Mouse (Mus musculus): ENCODE data around the gene Rfx7. TPM values are rescaled to one million over a fixed set of nuclear protein-coding genes. Genes with fewer than 3 reads are reported as not detected.

Gene Rfx7
- total and polyA plus RNA-seq, 3 experiments, result 29.2 to 145 (median 31.4) TPM

- ATAC-seq (ENCODE audit: extremely low read depth, insufficient number of reproducible peaks, low FRiP score, poor library complexity, severe bottlenecking) (no peak), DNase-seq (ENCODE audit: low spot score) (no peak)
- Histone ChIP-seq H3K36me3 (replicated peaks) (peaks cover 3% of the 10 kb centered on the region), H3K4me1 (ENCODE audit: insufficient read depth, low read depth, low read length) (peaks cover 29% of the 10 kb centered on the region), H3K9me3 (replicated peaks) (no peaks in the 10 kb centered on the region), H3K4me3 (ENCODE audit: low read depth, low read length) (no peak overlapping the region), H3K27me3 (ENCODE audit: insufficient read depth, low read length) (no peaks in the 10 kb centered on the region)
- TF ChIP-seq GATA1 (IDR thresholded peaks at IDR 0.05; ENCODE audit: borderline replicate concordance, low read length) (no peak), GATA2 (IDR thresholded peaks at IDR 0.05; ENCODE audit: borderline replicate concordance, low read depth, low read length) (no peak), CTCF (IDR thresholded peaks at IDR 0.05; ENCODE audit: low read depth, low read length) (no peak), POLR2AphosphoS5 (IDR thresholded peaks at IDR 0.05; ENCODE audit: insufficient replicate concordance, low read depth, low read length) (no peak), TAL1 (conservative IDR thresholded peaks at IDR 0.05; ENCODE audit: low read depth, low read length) (no peak)
Measured at GRCm38 (mm10) chr9:72493984-72494685, 37.9 kb upstream of the Rfx7 start.

DNA sequence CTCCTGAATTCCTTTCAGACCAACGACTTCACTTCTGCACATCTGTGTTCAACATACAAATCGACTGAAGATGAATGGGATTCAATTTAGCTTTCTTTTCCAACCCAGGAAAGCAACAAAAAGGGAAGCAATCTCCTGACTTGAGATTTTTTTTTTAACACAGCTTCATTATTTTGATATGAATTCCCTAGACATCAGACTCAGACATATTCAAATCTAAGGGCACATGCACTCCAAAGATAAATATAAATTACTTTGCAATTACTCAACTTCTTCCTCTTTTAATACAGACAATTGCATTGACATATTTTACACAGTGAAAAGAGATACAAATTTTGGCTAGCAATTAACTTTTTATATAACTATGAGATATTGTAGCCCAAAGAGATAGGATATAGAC, 35.3 kb upstream of the Rfx7 start:
- Histone ChIP-seq H3K36me3 (replicated peaks) (no peaks in the 10 kb centered on the region), H3K4me3 (ENCODE audit: low read depth, low read length) (no peak overlapping the region), H3K27me3 (ENCODE audit: insufficient read depth, low read length) (no peaks in the 10 kb centered on the region), H3K4me1 (ENCODE audit: insufficient read depth, low read depth, low read length) (peaks cover 12% of the 10 kb centered on the region), H3K9me3 (replicated peaks) (no peaks in the 10 kb centered on the region)
- ATAC-seq (ENCODE audit: extremely low read depth, insufficient number of reproducible peaks, low FRiP score, poor library complexity, severe bottlenecking) (no peak), DNase-seq (ENCODE audit: low spot score) (no peak)
- TF ChIP-seq CTCF (IDR thresholded peaks at IDR 0.05; ENCODE audit: low read depth, low read length) (no peak), POLR2AphosphoS5 (IDR thresholded peaks at IDR 0.05; ENCODE audit: insufficient replicate concordance, low read depth, low read length) (no peak), GATA1 (IDR thresholded peaks at IDR 0.05; ENCODE audit: borderline replicate concordance, low read length) (no peak), TAL1 (conservative IDR thresholded peaks at IDR 0.05; ENCODE audit: low read depth, low read length) (no peak), GATA2 (IDR thresholded peaks at IDR 0.05; ENCODE audit: borderline replicate concordance, low read depth, low read length) (no peak)

DNA sequence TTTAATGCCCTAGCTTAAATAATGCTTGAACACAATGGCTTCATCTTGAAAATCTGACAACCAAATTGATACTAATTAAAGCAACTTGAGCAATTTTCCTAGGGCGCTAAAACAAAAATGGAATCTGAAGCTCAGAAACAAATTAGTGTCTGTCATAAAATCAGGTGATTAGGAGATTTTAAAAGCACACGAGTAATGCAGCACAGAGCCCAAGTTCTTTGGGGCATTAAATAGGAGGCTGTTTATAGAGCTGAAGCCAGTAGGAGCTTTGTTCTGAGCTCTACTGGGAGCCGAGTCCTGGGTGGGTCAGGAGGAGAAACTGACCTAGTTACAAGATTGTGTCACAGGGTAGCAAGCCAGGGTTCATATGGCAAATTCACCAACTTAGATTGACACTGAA, 34.9 kb upstream of the Rfx7 start:
- TF ChIP-seq TAL1 (conservative IDR thresholded peaks at IDR 0.05; ENCODE audit: low read depth, low read length) (no peak), GATA1 (IDR thresholded peaks at IDR 0.05; ENCODE audit: borderline replicate concordance, low read length) (no peak), CTCF (IDR thresholded peaks at IDR 0.05; ENCODE audit: low read depth, low read length) (no peak), GATA2 (IDR thresholded peaks at IDR 0.05; ENCODE audit: borderline replicate concordance, low read depth, low read length) (no peak), POLR2AphosphoS5 (IDR thresholded peaks at IDR 0.05; ENCODE audit: insufficient replicate concordance, low read depth, low read length) (no peak)
- H3K4me3 ChIP-seq (ENCODE audit: low read depth, low read length), result no peak overlapping the region
- no peak for ATAC-seq (ENCODE audit: extremely low read depth, insufficient number of reproducible peaks, low FRiP score, poor library complexity, severe bottlenecking)
- DNase-seq (ENCODE audit: low spot score), result no peak
- peaks cover 8% of the 10 kb centered on the region for H3K4me1 ChIP-seq (ENCODE audit: insufficient read depth, low read depth, low read length)
- H3K27me3 ChIP-seq (ENCODE audit: insufficient read depth, low read length), result no peaks in the 10 kb centered on the region
- no peaks in the 10 kb centered on the region for H3K36me3 ChIP-seq (replicated peaks)
- no peaks in the 10 kb centered on the region for H3K9me3 ChIP-seq (replicated peaks)

GRCm38 (mm10) chr9:72512229-72512981, 19.6 kb upstream of the Rfx7 start:
- peaks cover under 1% of the 10 kb centered on the region for H3K36me3 ChIP-seq (replicated peaks)
- H3K27me3 ChIP-seq (ENCODE audit: insufficient read depth, low read length), result no peaks in the 10 kb centered on the region
- TF ChIP-seq CTCF (IDR thresholded peaks at IDR 0.05; ENCODE audit: low read depth, low read length), result no peak
- no peak for TF ChIP-seq GATA2 (IDR thresholded peaks at IDR 0.05; ENCODE audit: borderline replicate concordance, low read depth, low read length)
- TF ChIP-seq GATA1 (IDR thresholded peaks at IDR 0.05; ENCODE audit: borderline replicate concordance, low read length), result no peak
- no peak for TF ChIP-seq POLR2AphosphoS5 (IDR thresholded peaks at IDR 0.05; ENCODE audit: insufficient replicate concordance, low read depth, low read length)
- TF ChIP-seq TAL1 (conservative IDR thresholded peaks at IDR 0.05; ENCODE audit: low read depth, low read length), result no peak
- ATAC-seq (ENCODE audit: extremely low read depth, insufficient number of reproducible peaks, low FRiP score, poor library complexity, severe bottlenecking) (no peak), DNase-seq (ENCODE audit: low spot score) (no peak)
- no peaks in the 10 kb centered on the region for H3K9me3 ChIP-seq (replicated peaks)
- H3K4me1 ChIP-seq (ENCODE audit: insufficient read depth, low read depth, low read length), result no peaks in the 10 kb centered on the region; the same call in 1 of the 2 replicates
- no peak overlapping the region for H3K4me3 ChIP-seq (ENCODE audit: low read depth, low read length)

GRCm38 (mm10) chr9:72515366-72515765, 16.7 kb upstream of the Rfx7 start:
- Histone ChIP-seq H3K36me3 (replicated peaks) (peaks cover 4% of the 10 kb centered on the region), H3K27me3 (ENCODE audit: insufficient read depth, low read length) (no peaks in the 10 kb centered on the region), H3K4me1 (ENCODE audit: insufficient read depth, low read depth, low read length) (no peaks in the 10 kb centered on the region; the same call in 1 of the 2 replicates), H3K9me3 (replicated peaks) (no peaks in the 10 kb centered on the region), H3K4me3 (ENCODE audit: low read depth, low read length) (no peak overlapping the region)
- ATAC-seq (ENCODE audit: extremely low read depth, insufficient number of reproducible peaks, low FRiP score, poor library complexity, severe bottlenecking) (no peak), DNase-seq (ENCODE audit: low spot score) (no peak)
- no peak for TF ChIP-seq POLR2AphosphoS5 (IDR thresholded peaks at IDR 0.05; ENCODE audit: insufficient replicate concordance, low read depth, low read length)
- TF ChIP-seq CTCF (IDR thresholded peaks at IDR 0.05; ENCODE audit: low read depth, low read length), result no peak
- TF ChIP-seq GATA2 (IDR thresholded peaks at IDR 0.05; ENCODE audit: borderline replicate concordance, low read depth, low read length), result no peak
- no peak for TF ChIP-seq TAL1 (conservative IDR thresholded peaks at IDR 0.05; ENCODE audit: low read depth, low read length)
- TF ChIP-seq GATA1 (IDR thresholded peaks at IDR 0.05; ENCODE audit: borderline replicate concordance, low read length), result no peak

- no peaks in the 10 kb centered on the region for H3K27me3 ChIP-seq (ENCODE audit: insufficient read depth, low read length)
- no peak overlapping the region for H3K4me3 ChIP-seq (ENCODE audit: low read depth, low read length)
- no peak for ATAC-seq (ENCODE audit: extremely low read depth, insufficient number of reproducible peaks, low FRiP score, poor library complexity, severe bottlenecking)
- no peaks in the 10 kb centered on the region for H3K9me3 ChIP-seq (replicated peaks)
- TF ChIP-seq GATA2 (IDR thresholded peaks at IDR 0.05; ENCODE audit: borderline replicate concordance, low read depth, low read length), result no peak
- TF ChIP-seq TAL1 (conservative IDR thresholded peaks at IDR 0.05; ENCODE audit: low read depth, low read length), result no peak
- no peak for TF ChIP-seq POLR2AphosphoS5 (IDR thresholded peaks at IDR 0.05; ENCODE audit: insufficient replicate concordance, low read depth, low read length)
- no peak for TF ChIP-seq GATA1 (IDR thresholded peaks at IDR 0.05; ENCODE audit: borderline replicate concordance, low read length)
- TF ChIP-seq CTCF (IDR thresholded peaks at IDR 0.05; ENCODE audit: low read depth, low read length), result no peak
- H3K36me3 ChIP-seq (replicated peaks), result peaks cover 7% of the 10 kb centered on the region
- no peak for DNase-seq (ENCODE audit: low spot score)
- no peaks in the 10 kb centered on the region; the same call in 1 of the 2 replicates for H3K4me1 ChIP-seq (ENCODE audit: insufficient read depth, low read depth, low read length)
Measured at GRCm38 (mm10) chr9:72519246-72519645, 12.8 kb upstream of the Rfx7 start.

All from G1E (cell line).